Mouse (Mus musculus) frontal cortex, postnatal 25 days (tissue): Measurements from ENCODE around the gene Olfr959.

ENCODE experiments used
- DNase-seq, 2 experiments: peaks; one replicate each; pipeline ENCODE4 v3.0.0; 2022; ENCODE audit warnings: low spot score in 2 of 2

Gene Olfr959

GRCm38 (mm10) chr9:39575469-39575868, at the start of gene Olfr959:
Gene Olfr959 (minus strand): TSS chr9:39575569.
- DNase-seq = no peak

GRCm38 (mm10) chr9:39624711-39625110, 49.3 kb upstream of the Olfr959 start:
- DNase-seq = no peak

GRCm38 (mm10) chr9:39623783-39624182, 48.4 kb upstream of the Olfr959 start:
- no peak for DNase-seq

- DNase-seq = no peak
Observed at GRCm38 (mm10) chr9:39621073-39621472, 45.7 kb upstream of the Olfr959 start, which contains the start of gene Olfr960. Gene Olfr960 (plus strand): TSS chr9:39621373.

GRCm38 (mm10) chr9:39611953-39612352, 36.6 kb upstream of the Olfr959 start:
- DNase-seq = peak in 1 of 2 experiments; percentile 15

GRCm38 (mm10) chr9:39610355-39610754, 35.0 kb upstream of the Olfr959 start, which contains the start of gene Olfr148:
Gene Olfr148 (plus strand): TSS chr9:39610655.
- DNase-seq = no peak

GRCm38 (mm10) chr9:39608497-39608896, 33.1 kb upstream of the Olfr959 start:
- no peak for DNase-seq

GRCm38 (mm10) chr9:39603999-39604453, 28.7 kb upstream of the Olfr959 start, which contains the start of gene AW551984:
Gene AW551984 (minus strand): TSS chr9:39604403.
- peak in 1 of 2 experiments; percentile 4 for DNase-seq

GRCm38 (mm10) chr9:39603333-39603845, 28.0 kb upstream of the Olfr959 start:
- no peak for DNase-seq

GRCm38 (mm10) chr9:39602536-39603332, 27.4 kb upstream of the Olfr959 start:
- peak; percentile 3 to 6 for DNase-seq

GRCm38 (mm10) chr9:39577050-39577449, 1.7 kb upstream of the Olfr959 start:
- no peak for DNase-seq

GRCm38 (mm10) chr9:39558349-39558647, 17.1 kb downstream of the Olfr959 start:
- DNase-seq = no peak

- no peak for DNase-seq
Observed at GRCm38 (mm10) chr9:39557529-39558348, 17.6 kb downstream of the Olfr959 start.

GRCm38 (mm10) chr9:39553946-39554345, 21.4 kb downstream of the Olfr959 start, which contains the start of gene Olfr958:
Gene Olfr958 (minus strand): TSS chr9:39554054.
- no peak for DNase-seq

- DNase-seq = no peak
Observed at GRCm38 (mm10) chr9:39550806-39551205, 24.6 kb downstream of the Olfr959 start.

- no peak for DNase-seq
Observed at GRCm38 (mm10) chr9:39523616-39524285, 51.6 kb downstream of the Olfr959 start.
